Comparison of ENCODE assay signal across 11 mouse cellular contexts in genomic region chr10:108036486-108037109, GRCm38 (mm10).
DNase-seq lines count a peak whose midpoint lies in the region; ATAC-seq and TF ChIP-seq lines count a peak whose summit lies in the region.
"Had no signal": no experiment of that assay in that cellular context is flagged by ENCODE, and none has a peak within 500 bp of the region (broad histone marks: within the 10 kb centered on the region; RNA-seq: fewer than 3 reads in every experiment).

No protein-coding gene starts in this region.

- peak; percentile 65 for ATAC-seq in granulocyte monocyte progenitor cell, adult 5-6 weeks (replicated peaks; ENCODE audit: poor library complexity, severe bottlenecking)
- peak; percentile 95 for ATAC-seq in midbrain, embryonic 15.5 days (replicated peaks)

- H3K4me3 ChIP-seq in layer of hippocampus, adult 2 months: no peak overlapping the region
- H3K4me3 ChIP-seq in midbrain, embryonic 15.5 days: no peak overlapping the region

- H3K4me1 ChIP-seq in midbrain, embryonic 15.5 days: peaks cover 7% of the 10 kb centered on the region; the same call in 1 of the 2 replicates

- DNase-seq in layer of hippocampus, adult 2 months (ENCODE audit: low spot score in 2 of 2): peak; percentile 11 to 40
- no peak for DNase-seq in layer of hippocampus, adult 9-10 months (ENCODE audit: low spot score)
- peak; percentile 51 for DNase-seq in brain, adult 2 months (ENCODE audit: low read depth, low spot score)
- DNase-seq in adrenal gland, adult 8-10 months: no peak
- DNase-seq in lung, postnatal 25 days (ENCODE audit: low spot score): no peak
- DNase-seq in heart, adult 9 months (ENCODE audit: low spot score in 2 of 2): no peak
- DNase-seq: adrenal gland, postnatal 25 days; cerebellum, adult 9-10 months; heart, postnatal 36 days had no signal

- no peaks in the 10 kb centered on the region for H3K9me3 ChIP-seq in midbrain, embryonic 15.5 days

- H3K27ac ChIP-seq in layer of hippocampus, adult 2 months: peak overlapping the region; percentile 5; the same call in 1 of the 2 replicates
- H3K27ac ChIP-seq in midbrain, embryonic 15.5 days: peak overlapping the region; percentile 55

- TF ChIP-seq CTCF in layer of hippocampus, adult 2 months (conservative IDR thresholded peaks at IDR 0.05): no peak

- no peaks in the 10 kb centered on the region for H3K36me3 ChIP-seq in midbrain, embryonic 15.5 days (replicated peaks)

- WGBS in midbrain, embryonic 15.5 days: 27% methylated on average over 3 of the region's 3 CpGs

- no peak overlapping the region for H3K9ac ChIP-seq in midbrain, embryonic 15.5 days

- H3K4me2 ChIP-seq in midbrain, embryonic 15.5 days: no peak overlapping the region

- no peaks in the 10 kb centered on the region for H3K27me3 ChIP-seq in midbrain, embryonic 15.5 days (replicated peaks)

Comparison
In these comparisons a context has a peak if more than half of its experiments do, and no peak if none do; other contexts are left out.
1. DNase-seq: peak in layer of hippocampus, adult 2 months (2 of 2) and brain, adult 2 months (single experiment); none in layer of hippocampus, adult 9-10 months (single experiment), adrenal gland, adult 8-10 months (single experiment), lung, postnatal 25 days (single experiment) and heart, adult 9 months (0 of 2).